Mouse (Mus musculus) stomach, embryonic 14.5 days (tissue): ENCODE measurements around the gene Nim1k. TPM values are rescaled to one million over a fixed set of nuclear protein-coding genes. Genes with fewer than 3 reads are reported as not detected.
A peak's percentile ranks its signal among the peaks of the same experiment; 100 is the strongest.

ENCODE experiments used
- ATAC-seq: fragments of 200-750 bp; cut with Nextera tagmentation; 2 replicates; pipeline ENCODE4 v1.8.0; 2017; ENCODE audit warnings: low read depth, moderate TSS enrichment; ENCODE audit not compliant: insufficient number of reproducible peaks, insufficient read depth, low FRiP score
- H3K27ac ChIP-seq: fragments of 300-500 bp; sonication (generic); 2 replicates; pipeline ENCODE4 v1.5.1; 2014; ENCODE audit warnings: mild to moderate bottlenecking, low read length, moderate library complexity, mixed read lengths
- H3K27me3 ChIP-seq: fragments of 300-500 bp; sonication (generic); 2 replicates; pipeline ENCODE4 v1.6.1; 2014; ENCODE audit warnings: low read length, control low read depth, mixed read lengths; ENCODE audit not compliant: control insufficient read depth, insufficient read depth
- H3K36me3 ChIP-seq: fragments of 300-500 bp; sonication (generic); 2 replicates; pipeline ENCODE4 v1.6.1; 2014; ENCODE audit warnings: mild to moderate bottlenecking, control low read depth, low read length, moderate library complexity, mixed read lengths; ENCODE audit not compliant: control insufficient read depth, insufficient read depth
- H3K4me1 ChIP-seq: fragments of 300-500 bp; sonication (generic); 2 replicates; pipeline ENCODE4 v1.6.1; 2014; ENCODE audit warnings: low read length, control low read depth, mixed read lengths; ENCODE audit not compliant: control insufficient read depth, insufficient read depth
- H3K4me2 ChIP-seq: fragments of 300-500 bp; sonication (generic); replicated peaks from 2 replicates; pipeline ENCODE4 v1.6.1; 2014; ENCODE audit warnings: low read depth, low read length, control low read depth
- H3K4me3 ChIP-seq: fragments of 300-500 bp; sonication (generic); 2 replicates; pipeline ENCODE4 v1.5.1; 2014; ENCODE audit warnings: low read depth, low read length, control low read depth
- H3K9ac ChIP-seq: fragments of 300-500 bp; sonication (generic); replicated peaks from 2 replicates; pipeline ENCODE4 v1.6.1; 2014; ENCODE audit warnings: low read depth, mild to moderate bottlenecking, control low read depth, low read length, moderate library complexity, mixed read lengths
- H3K9me3 ChIP-seq: fragments of 300-500 bp; sonication (generic); 2 replicates; pipeline ENCODE4 v1.6.1; 2016; ENCODE audit warnings: low read depth, low read length, control low read depth; ENCODE audit not compliant: control insufficient read depth
- WGBS: fragments of 180-500 bp; shearing (Covaris S2); extraction: QIAGEN DNeasy Blood & Tissue Kit; methylation state at CpG from one replicate; pipeline ENCODE4 v1.1.7; 2014; 5-methylcytosine and 5-hydroxymethylcytosine counted together
- polyA plus RNA-seq: library from polyadenylated mRNA; unstranded; fragments of >200 nt; fragmentation: Nextera tagmentation; extraction: Ambion mirVana; gene quantifications from 2 replicates; pipeline ENCODE4 v1.2.1, GENCODE M21; 2014

The Nim1k gene
- polyA plus RNA-seq, 1 experiment from 2014 or later, result 1.0 TPM

- 74% methylated on average over 6 of the region's 6 CpGs for WGBS
- Histone ChIP-seq H3K4me1 (no peaks in the 10 kb centered on the region), H3K27me3 (no peaks in the 10 kb centered on the region), H3K27ac (no peak overlapping the region), H3K9me3 (no peaks in the 10 kb centered on the region), H3K4me2 (no peak overlapping the region), H3K9ac (no peak overlapping the region), H3K4me3 (no peak overlapping the region), H3K36me3 (peaks cover 48% of the 10 kb centered on the region)
- no peak for ATAC-seq
Measured at GRCm38 (mm10) chr13:119768541-119768940, 12.9 kb upstream of the Nim1k start.

DNA sequence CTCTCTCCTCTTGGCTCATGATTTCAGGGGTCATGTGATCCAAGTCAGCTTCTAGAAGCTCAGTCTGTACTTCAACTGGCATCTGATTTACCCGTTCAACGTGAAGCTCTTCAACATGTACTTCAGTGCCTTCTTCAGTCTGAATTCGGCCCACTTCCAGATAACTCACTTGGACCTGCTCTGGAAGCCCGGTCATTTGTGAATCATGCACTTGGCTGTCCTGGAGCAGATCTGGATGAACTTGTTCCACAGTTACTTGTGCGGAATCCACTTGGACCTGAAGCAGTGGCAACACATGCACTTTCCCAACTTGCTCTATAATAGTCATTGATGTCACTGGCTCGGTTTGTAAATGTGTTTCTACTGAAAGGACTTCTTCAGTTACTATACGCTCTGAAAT, 10.8 kb upstream of the Nim1k start:
- no peak for ATAC-seq
- peaks cover 38% of the 10 kb centered on the region for H3K36me3 ChIP-seq
- H3K4me3 ChIP-seq, result no peak overlapping the region
- no peaks in the 10 kb centered on the region for H3K4me1 ChIP-seq
- H3K27me3 ChIP-seq, result no peaks in the 10 kb centered on the region
- no peak overlapping the region for H3K9ac ChIP-seq
- no peak overlapping the region for H3K27ac ChIP-seq
- H3K9me3 ChIP-seq, result no peaks in the 10 kb centered on the region
- no peak overlapping the region for H3K4me2 ChIP-seq
- 91% methylated on average over 7 of the region's 7 CpGs for WGBS

- no peak overlapping the region for H3K9ac ChIP-seq
Measured at GRCm38 (mm10) chr13:119756831-119757230, 1.1 kb upstream of the Nim1k start.

GRCm38 (mm10) chr13:119755141-119755547, 538 bp downstream of the Nim1k start:
- Histone ChIP-seq H3K27ac (no peak overlapping the region), H3K4me3 (peak overlapping the region; percentile 52)

More at GRCm38 (mm10) chr13:119756831-119757230, 1.1 kb upstream of the Nim1k start:
- H3K27ac ChIP-seq, result no peak overlapping the region
- ATAC-seq, result no peak
- WGBS, result 29% methylated on average over 5 of the region's 5 CpGs
- no peaks in the 10 kb centered on the region for H3K36me3 ChIP-seq
- no peak overlapping the region for H3K4me3 ChIP-seq
- H3K27me3 ChIP-seq, result no peaks in the 10 kb centered on the region
- H3K4me2 ChIP-seq, result 0 out of 2 replicates have a peak overlapping the region, but pooled peaks have one; percentile 95
- H3K9me3 ChIP-seq, result no peaks in the 10 kb centered on the region
- peaks cover 5% of the 10 kb centered on the region; the same call in 1 of the 2 replicates for H3K4me1 ChIP-seq

DNA sequence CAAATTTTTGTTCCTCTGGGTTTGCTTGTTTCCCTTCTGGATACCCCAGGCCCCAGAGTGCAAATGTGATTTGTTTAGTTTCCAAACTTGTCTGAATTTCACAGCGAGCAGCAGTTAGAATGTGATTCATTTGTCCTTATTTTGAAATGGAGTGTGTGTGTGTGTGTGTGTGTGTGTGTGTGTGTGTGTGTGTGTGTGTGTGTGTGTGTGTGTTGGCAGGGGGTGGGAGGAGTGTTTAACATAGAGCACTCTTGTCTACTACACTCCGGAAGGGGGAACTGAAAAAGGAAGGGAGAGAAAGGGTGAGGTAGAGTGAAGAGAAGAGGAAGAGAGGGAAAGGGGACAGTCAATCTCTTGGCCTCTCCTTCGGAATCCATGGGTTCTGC, 1.1 kb downstream of the Nim1k start:
- ATAC-seq, result no peak
- H3K4me2 ChIP-seq, result peak overlapping the region; percentile 95
- peak overlapping the region; percentile 52; the same call in 1 of the 2 replicates for H3K4me3 ChIP-seq

More at GRCm38 (mm10) chr13:119755141-119755547, 538 bp downstream of the Nim1k start:
- no peaks in the 10 kb centered on the region for H3K9me3 ChIP-seq
- peak overlapping the region; percentile 42 for H3K9ac ChIP-seq
- WGBS, result 2% methylated on average over 16 of the region's 16 CpGs
- H3K4me2 ChIP-seq, result peak overlapping the region; percentile 95
- 0 out of 2 replicates have a peak, but pooled peaks have one; percentile 12 for ATAC-seq
- peaks cover 5% of the 10 kb centered on the region; the same call in 1 of the 2 replicates for H3K4me1 ChIP-seq
- no peaks in the 10 kb centered on the region for H3K27me3 ChIP-seq
- no peaks in the 10 kb centered on the region for H3K36me3 ChIP-seq

GRCm38 (mm10) chr13:119753859-119754634, 1.6 kb downstream of the Nim1k start:
- no peak for ATAC-seq
- WGBS, result 67% methylated on average over 9 of the region's 9 CpGs

More for the DNA sequence above, 1.1 kb downstream of the Nim1k start:
- Histone ChIP-seq H3K27me3 (no peaks in the 10 kb centered on the region), H3K9ac (no peak overlapping the region), H3K4me1 (peaks cover 5% of the 10 kb centered on the region; the same call in 1 of the 2 replicates), H3K9me3 (no peaks in the 10 kb centered on the region), H3K27ac (no peak overlapping the region), H3K36me3 (no peaks in the 10 kb centered on the region)
- 23% methylated on average over 3 of the region's 3 CpGs for WGBS

DNA sequence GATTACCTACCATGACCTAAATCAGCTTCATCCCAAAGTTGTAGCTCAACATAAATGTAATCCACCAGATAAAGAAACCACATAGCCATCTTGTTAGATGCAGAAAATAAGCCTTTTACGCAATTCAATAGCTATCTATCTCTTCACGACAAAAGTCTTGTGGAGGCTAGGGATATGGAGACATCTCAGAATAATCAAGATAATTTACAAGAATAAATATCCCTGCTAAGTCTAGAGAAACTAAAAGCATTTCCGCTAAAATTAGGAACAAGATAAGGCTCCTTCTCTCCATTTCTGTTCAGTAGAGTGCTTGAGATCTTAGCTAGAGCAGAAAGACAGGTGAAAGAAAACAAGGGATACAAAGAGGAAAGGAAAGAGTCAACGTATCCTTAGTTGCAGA, 8.8 kb downstream of the Nim1k start:
- Histone ChIP-seq H3K36me3 (no peaks in the 10 kb centered on the region), H3K27ac (no peak overlapping the region), H3K4me2 (no peak overlapping the region), H3K9me3 (no peaks in the 10 kb centered on the region), H3K27me3 (no peaks in the 10 kb centered on the region), H3K4me1 (no peaks in the 10 kb centered on the region; the same call in 1 of the 2 replicates), H3K9ac (no peak overlapping the region), H3K4me3 (no peak overlapping the region)
- WGBS, result 91% methylated on average over 4 of the region's 4 CpGs
- ATAC-seq, result no peak

More at GRCm38 (mm10) chr13:119753859-119754634, 1.6 kb downstream of the Nim1k start:
- H3K9ac ChIP-seq, result no peak overlapping the region
- H3K27me3 ChIP-seq, result no peaks in the 10 kb centered on the region
- no peaks in the 10 kb centered on the region for H3K9me3 ChIP-seq
- no peak overlapping the region for H3K4me3 ChIP-seq
- H3K4me2 ChIP-seq, result no peak overlapping the region
- no peak overlapping the region for H3K27ac ChIP-seq
- H3K4me1 ChIP-seq, result peaks cover 5% of the 10 kb centered on the region; the same call in 1 of the 2 replicates
- H3K36me3 ChIP-seq, result no peaks in the 10 kb centered on the region

GRCm38 (mm10) chr13:119743470-119743869, 12.2 kb downstream of the Nim1k start:
- H3K27ac ChIP-seq, result no peak overlapping the region
- no peaks in the 10 kb centered on the region for H3K36me3 ChIP-seq
- no peaks in the 10 kb centered on the region for H3K9me3 ChIP-seq
- H3K4me1 ChIP-seq, result peaks cover 3% of the 10 kb centered on the region; the same call in 1 of the 2 replicates
- H3K4me2 ChIP-seq, result no peak overlapping the region
- H3K27me3 ChIP-seq, result no peaks in the 10 kb centered on the region
- H3K4me3 ChIP-seq, result no peak overlapping the region
- H3K9ac ChIP-seq, result no peak overlapping the region
- WGBS, result 80% methylated on average over 3 of the region's 3 CpGs
- no peak for ATAC-seq
